Mouse (Mus musculus): ENCODE measurements around the gene Lrrc74a.

Lrrc74a gene

DNA sequence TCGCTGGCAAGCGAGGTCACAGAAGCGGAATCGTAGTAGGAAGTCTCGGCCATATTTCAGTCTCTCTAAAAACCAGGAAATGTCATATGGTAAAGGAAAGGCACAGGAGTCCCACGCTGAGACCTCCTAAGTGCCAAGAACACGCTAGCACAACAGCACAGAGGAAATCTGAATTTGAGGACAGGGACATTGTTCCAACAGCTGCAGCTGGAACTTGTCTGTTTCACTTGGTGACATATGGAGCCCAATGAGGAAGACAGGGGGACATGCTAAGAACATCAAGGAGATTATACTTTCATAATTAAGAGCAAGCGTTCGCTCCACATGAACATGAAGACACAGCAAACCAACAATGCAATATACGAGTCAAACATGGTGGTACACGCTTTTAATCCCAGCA, 17.2 kb upstream of the Lrrc74a start:
- no peak for DNase-seq (ENCODE audit: inconsistent age in 2 of 2, low spot score in 1 of 2)

- no peak for DNase-seq (ENCODE audit: inconsistent age in 2 of 2, low spot score in 1 of 2)
Observed at GRCm38 (mm10) chr12:86719961-86720639, 14.1 kb upstream of the Lrrc74a start.

DNA sequence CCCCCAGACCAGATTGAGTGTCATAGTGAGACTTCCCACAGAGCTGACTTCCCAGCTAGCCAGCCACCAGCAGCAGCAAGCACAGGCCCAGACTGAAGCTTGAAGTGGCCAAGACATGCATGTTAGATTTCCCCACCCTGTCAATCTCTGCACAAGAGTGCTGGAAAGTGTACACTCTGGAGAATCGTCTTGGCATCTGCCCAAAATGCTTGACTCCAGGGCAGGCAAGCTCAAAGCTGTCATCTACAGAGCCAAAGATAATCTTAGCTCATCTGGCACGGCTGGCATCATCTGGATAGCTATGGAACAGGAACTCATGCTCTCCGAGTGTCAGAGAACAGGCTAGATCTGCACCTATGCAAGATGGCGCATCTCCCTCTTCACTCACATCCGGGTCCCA, 12.7 kb upstream of the Lrrc74a start:
- DNase-seq (ENCODE audit: inconsistent age in 2 of 2, low spot score in 1 of 2), result no peak

DNA sequence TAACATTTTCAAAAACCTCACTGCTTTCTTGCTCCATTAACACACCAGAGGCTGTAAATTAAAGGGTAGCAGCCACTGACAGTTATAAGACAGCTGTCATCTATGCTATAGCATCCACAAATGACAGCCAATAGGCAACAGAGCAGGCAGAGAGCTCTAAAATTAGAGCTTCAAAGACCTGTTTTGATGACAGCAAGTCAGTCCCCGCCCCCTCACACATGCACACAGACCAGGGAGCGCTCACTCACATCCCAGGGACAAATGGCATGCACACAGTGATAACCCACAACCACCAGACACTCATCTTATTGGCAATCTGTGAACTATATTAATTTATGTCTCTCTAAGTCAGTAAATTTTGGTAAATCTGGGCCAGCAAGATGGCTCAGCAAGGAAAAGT, 9.9 kb upstream of the Lrrc74a start:
- DNase-seq (ENCODE audit: inconsistent age in 2 of 2, low spot score in 1 of 2), result no peak

GRCm38 (mm10) chr12:86725706-86726105, 8.5 kb upstream of the Lrrc74a start:
- DNase-seq (ENCODE audit: inconsistent age in 2 of 2, low spot score in 1 of 2), result no peak

- peak; percentile 97 to 98 for DNase-seq (ENCODE audit: inconsistent age in 2 of 2, low spot score in 1 of 2)
Observed at GRCm38 (mm10) chr12:86726120-86726640, 8.0 kb upstream of the Lrrc74a start, which contains the start of gene Angel1. TSS of gene Angel1 (minus strand) at chr12:86726460.

GRCm38 (mm10) chr12:86761036-86761435, 26.9 kb downstream of the Lrrc74a start:
- no peak for DNase-seq (ENCODE audit: inconsistent age in 2 of 2, low spot score in 1 of 2)

DNA sequence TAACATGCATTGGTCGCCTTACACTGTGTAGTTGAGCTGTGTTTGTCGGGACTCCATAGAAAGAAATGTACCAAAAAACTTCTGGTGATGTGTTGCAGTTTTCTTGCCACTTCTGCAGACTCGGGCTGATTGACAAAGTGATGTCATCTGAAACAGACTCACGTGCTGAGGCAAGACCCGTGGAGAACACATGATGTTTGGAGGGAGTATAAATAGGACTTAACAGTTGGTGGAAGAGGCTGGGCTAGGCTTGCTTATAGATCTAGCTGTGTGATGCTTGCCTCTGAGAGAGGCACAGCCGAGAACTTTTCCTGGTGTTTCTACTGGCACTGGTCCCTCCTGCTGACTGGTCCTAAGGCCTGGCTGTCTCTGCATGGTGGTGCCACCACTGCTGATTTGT, 29.9 kb downstream of the Lrrc74a start:
- no peak for DNase-seq (ENCODE audit: inconsistent age in 2 of 2, low spot score in 1 of 2)

- no peak for DNase-seq (ENCODE audit: inconsistent age in 2 of 2, low spot score in 1 of 2)
Observed at GRCm38 (mm10) chr12:86766467-86766866, 32.3 kb downstream of the Lrrc74a start.

GRCm38 (mm10) chr12:86767868-86768631, 33.9 kb downstream of the Lrrc74a start:
- DNase-seq (ENCODE audit: inconsistent age in 2 of 2, low spot score in 1 of 2), result peak; percentile 55 to 86

DNA sequence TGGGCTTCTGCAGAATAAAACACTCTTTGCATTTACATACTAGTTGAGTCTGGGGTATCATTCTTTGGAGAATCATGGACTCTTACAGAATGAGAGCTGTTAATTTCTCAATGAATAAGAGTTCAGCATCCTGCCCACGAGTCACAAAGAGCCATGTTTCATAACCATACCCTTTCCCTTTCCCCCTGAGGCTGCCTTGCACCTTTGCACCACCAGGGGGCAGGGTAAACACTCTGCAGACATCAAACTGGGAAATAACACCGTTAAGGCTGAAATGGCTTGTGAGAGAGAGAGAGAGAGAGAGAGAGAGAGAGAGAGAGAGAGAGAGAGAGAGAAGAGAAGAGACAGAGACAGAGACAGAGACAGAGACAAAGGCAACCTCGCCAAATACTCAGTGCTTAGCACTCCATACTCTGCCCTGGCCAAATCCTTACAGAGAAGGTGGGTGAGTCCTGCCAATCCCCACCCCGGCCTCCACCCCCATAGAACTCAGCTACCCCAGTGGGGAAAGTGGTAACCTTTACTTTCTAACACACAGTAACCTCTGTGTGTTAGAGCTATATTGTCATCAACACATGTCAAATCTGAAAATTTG, 34.9 kb downstream of the Lrrc74a start:
- peak; percentile 78 to 94 for DNase-seq (ENCODE audit: inconsistent age in 2 of 2, low spot score in 1 of 2)

GRCm38 (mm10) chr12:86769819-86770218, 35.6 kb downstream of the Lrrc74a start:
- DNase-seq (ENCODE audit: inconsistent age in 2 of 2, low spot score in 1 of 2), result no peak

DNA sequence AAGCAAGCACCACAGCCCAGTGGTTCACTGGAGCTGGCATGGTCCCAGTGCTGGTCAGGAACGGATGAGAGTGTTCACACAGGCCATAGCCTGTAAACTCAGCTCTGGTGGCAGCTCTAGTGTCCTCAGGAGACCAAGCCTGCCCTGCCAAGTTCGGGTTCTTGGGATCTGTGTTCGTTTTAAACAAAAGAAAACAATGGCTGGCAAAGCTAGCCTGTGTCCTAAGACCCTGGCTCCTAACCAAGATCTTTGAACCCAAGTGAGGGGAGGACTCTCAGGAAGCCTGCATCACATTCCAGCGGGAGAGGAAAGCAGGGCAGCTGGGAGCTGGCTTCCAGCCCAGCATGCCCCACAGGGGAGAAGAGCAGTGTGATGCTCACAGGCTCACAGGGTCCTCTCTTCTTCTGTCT, 36.1 kb downstream of the Lrrc74a start:
- DNase-seq (ENCODE audit: inconsistent age in 2 of 2, low spot score in 1 of 2), result peak; percentile 68 to 87

DNA sequence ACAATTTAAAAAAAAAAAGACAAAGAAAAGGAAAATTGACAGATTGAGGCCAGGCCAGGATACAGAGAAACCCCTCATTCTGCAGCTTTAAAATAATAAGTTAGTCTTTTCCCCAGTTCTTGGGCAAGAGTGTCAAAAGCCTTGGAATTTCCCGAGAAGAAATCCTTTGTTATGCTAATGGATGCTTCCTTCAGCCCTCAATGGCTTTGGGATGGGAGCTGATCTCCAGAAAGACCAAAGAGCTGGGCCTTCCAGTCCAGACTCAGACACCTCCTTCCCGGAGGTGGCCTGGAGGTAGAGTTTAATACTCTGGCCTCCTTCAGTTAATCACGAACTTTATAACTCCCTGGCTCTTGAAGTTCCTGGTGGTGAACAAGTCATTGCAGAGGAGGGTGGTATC, 36.8 kb downstream of the Lrrc74a start:
- DNase-seq (ENCODE audit: inconsistent age in 2 of 2, low spot score in 1 of 2), result no peak

- peak; percentile 92 to 97 for DNase-seq (ENCODE audit: inconsistent age in 2 of 2, low spot score in 1 of 2)
Observed at GRCm38 (mm10) chr12:86771823-86772427, 37.8 kb downstream of the Lrrc74a start.

- no peak for DNase-seq (ENCODE audit: inconsistent age in 2 of 2, low spot score in 1 of 2)
Observed at GRCm38 (mm10) chr12:86772551-86772950, 38.4 kb downstream of the Lrrc74a start.

DNA sequence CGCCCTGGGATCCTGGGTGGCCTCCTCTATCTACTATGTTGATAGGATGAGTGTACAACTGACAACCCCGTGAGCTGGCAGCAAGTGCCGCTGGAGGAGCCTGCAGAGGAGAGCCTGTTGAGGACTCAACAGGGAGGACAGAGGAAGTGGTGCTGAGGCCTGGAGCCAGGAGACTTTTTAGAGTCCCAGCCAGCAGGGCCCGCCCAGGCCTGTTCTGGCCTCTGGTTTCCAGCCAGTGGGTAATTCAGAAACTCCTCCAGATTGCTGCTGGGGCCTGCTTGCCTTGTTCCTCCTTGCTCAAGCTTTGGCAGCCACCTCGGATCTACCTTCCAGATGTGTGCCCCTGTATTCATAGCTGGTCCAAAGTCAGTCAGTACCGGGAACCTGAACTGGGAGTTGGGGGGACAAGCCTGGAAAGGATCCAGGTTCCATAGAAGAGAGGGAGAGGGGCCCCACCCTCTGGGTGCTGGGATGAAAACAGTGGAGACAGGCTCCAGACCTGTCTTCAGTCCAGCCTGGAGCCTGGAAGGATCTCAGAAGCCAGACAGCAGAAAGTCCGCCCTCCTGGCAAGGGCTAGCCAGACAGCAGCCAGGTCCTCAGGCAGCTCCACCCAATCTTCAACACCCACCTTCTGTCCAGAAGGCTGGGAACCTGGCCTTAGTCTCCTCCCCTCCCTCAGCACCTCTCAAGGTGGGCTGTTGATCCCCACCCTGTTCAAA, 41.6 kb downstream of the Lrrc74a start:
- peak in 1 of 2 experiments; percentile 58 for DNase-seq (ENCODE audit: inconsistent age in 2 of 2, low spot score in 1 of 2)

GRCm38 (mm10) chr12:86776341-86776860, 42.2 kb downstream of the Lrrc74a start:
- peak in 1 of 2 experiments; percentile 73 for DNase-seq (ENCODE audit: inconsistent age in 2 of 2, low spot score in 1 of 2)

DNA sequence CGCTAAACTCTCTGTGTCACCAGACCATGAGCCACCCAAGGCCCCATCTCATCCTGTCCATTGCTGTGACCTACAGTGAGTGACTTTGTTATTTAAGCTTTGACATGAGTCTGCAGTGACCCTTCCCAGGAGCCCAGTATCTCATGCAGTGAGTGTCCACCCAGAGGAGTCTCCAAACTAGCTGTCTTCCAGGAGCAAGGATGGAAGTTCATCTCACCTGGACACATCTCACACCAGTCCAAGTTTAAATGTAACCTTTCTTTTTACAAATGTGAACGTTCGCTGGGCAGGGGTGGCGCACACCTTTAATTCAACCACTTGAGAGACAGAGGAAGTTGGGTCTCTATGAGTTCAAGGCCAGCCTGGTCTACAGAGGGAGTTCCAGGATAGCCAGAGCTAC, 44.4 kb downstream of the Lrrc74a start:
- no peak for DNase-seq (ENCODE audit: inconsistent age in 2 of 2, low spot score in 1 of 2)

- DNase-seq (ENCODE audit: inconsistent age in 2 of 2, low spot score in 1 of 2), result peak in 1 of 2 experiments; percentile 82
Observed at GRCm38 (mm10) chr12:86779206-86779989, 45.2 kb downstream of the Lrrc74a start.

All from adrenal gland, adult (tissue).